Mouse (Mus musculus) T-helper 17 cell (primary cell): ENCODE measurements around the gene Paqr4.

Source experiments
- in situ Hi-C, 2 experiments: fragments of 300-600 bp; cut with MboI, MseI; formaldehyde crosslinking; loops; 1 replicate in 1 of 2; 2 replicates in 1 of 2; pipeline ENCODE4 v1.15.1; 2025; ENCODE audit warnings: high pct_unique_total_duplicates in 2 of 2

Paqr4 gene

DNA sequence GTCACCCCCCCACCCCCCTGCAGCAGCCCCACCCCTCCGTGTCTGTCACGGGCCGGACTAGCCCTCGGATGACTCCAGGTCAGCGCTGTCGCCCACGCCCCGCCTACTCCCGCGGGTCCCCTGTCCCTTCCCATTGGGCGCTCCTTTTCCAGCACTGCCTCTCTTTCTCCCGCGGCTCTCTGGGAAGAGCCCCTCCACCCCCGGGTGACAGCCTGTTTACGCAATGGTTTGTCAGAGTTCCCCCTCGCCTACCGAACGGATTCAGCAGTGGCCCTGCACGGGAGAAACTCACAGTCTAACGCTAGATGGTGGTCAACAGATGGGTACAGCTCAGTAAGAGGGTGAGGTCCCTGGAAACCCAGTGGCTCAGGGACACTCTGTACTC lies 13.9 kb downstream of the Paqr4 start:
- in situ Hi-C loops: no loop called here

DNA sequence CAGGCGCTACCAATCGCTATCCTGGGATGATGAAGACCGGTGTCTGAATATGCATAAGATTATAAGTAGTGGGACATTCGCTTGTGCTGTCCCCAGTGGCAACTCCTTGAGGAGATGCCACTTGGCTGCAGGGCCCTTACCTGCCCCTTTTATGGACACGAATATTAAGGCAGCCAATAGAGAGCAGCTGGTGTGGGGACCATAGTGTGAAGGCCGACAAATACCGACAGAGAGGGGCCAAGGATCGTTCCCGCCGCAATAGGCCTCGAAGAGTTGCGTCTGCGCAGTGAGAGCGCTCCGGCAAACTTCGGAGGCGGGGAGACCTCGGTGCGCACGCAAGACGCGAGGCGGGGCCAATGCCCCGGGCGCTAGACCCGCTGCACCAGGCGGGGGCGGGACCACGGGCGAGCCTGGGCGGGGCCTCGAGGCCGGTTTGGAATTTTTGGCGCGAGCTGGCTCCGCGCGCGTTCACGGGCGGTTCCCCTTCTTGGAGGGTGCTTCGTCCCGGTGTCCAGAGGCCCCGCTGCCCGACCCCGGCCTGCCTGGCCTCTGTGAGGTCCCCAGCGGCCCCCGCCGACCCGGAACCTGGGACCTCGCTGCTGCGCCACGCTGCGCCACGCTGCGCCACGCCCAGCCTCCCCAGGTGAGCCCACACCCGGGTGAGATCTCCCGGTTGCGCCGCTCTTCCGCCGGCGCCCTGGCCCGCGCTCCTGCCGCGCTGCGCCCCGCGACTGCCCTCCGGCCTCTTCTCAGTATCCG lies 14.5 kb downstream of the Paqr4 start, which contains the start of gene Pkmyt1:
Gene Pkmyt1 (plus strand): TSS at position 338 of the 759 bp plus-strand sequence.
- in situ Hi-C loops: no loop called here

DNA sequence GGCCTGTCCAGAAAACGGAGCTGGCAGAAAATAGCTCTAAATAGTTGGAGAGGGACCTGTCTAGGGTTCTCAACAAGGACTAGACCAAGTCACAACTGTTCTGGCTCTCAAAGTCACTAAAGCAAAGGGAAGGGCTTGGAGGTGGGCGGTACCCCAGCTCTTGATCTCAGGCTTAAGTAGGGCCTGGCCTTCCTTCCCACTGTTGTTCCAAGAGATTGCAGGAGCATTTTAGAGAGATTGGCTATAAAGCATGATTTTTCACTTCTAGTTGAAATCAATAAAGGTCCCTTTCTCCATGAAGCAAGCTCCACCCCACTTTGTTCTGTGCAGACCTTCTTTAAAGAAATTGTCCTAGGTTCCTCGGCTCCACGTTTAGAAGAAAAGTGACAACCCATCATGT lies 15.2 kb downstream of the Paqr4 start:
- in situ Hi-C loops: no loop called here

DNA sequence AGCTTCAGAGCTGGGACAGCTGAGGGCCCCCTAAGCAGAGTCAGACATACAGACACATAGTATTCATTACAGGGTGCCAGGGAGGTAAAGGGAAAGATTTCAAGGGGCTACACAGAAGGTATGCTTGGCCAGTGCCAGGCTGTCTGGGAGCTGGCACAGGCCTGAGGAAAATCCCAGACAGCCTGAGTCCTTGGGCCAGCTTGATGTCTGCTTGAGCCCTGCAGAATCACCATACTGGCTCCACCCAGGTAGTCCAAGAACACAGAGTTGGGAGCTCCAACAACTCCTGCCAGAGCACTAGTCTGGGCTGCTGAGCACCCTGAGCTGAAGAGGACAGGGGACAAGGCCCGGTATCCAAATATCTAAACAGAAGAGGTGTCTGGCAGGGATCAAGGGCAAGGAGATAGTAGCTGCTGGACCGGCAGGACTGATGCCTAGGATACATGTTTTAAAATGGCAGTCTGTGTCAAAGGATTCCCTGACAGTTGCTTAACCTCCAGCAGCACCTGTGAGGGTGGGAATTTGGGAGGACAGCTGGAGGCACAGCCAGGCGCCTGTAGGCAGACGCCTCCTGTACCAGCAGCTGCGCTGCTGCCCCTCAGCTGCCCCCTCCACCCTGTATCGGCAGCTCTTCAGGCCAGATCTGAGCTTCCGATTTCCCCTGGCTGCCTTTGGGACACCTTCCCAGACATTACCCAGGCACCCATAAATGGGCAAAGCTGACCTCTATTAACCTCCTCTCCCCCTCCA lies 18.1 kb downstream of the Paqr4 start, which contains the start of gene 1520401A03Rik:
Gene 1520401A03Rik (minus strand): TSS at position 408 of the 750 bp plus-strand sequence.
- in situ Hi-C loops: no loop called here

DNA sequence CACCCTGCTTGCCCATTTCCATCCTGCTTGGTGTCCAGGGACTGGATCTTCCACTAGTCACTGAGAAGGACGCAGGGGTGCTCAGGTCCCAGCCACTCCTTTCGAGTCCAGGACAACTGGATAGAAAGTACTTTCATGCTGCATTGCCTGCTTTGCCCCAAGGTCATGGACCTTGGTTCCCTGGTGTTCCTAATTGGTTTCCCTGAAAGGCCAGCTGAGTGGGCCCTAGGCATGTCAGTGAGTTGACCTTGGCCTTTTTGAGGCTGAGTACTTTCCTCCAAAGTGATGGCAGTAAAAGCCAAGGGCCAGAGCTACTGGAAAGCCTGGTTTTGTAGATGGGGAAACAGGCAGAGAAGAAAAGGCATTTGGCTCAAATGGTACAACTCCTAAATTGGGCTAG lies 18.8 kb downstream of the Paqr4 start:
- in situ Hi-C loops: no loop called here

DNA sequence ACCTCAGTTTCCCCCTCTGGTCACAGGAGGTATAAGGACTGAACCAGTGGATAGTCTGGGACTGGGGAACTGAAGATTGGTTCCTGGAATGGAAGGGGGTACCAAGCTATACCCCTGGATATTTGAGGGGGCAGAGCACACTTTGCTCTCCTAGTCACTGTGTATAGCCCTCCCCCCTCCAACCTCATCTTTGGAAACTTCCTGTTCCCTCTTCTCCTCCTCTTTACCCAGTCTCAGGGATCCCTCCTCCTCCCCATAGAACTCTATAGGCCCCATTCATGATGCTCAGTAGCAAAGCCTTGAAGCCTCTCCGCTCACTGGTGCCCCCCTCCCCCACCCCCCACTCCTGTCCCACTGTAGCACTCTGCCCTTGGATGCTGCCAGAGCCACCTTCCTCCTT lies 21.2 kb downstream of the Paqr4 start:
- in situ Hi-C loops: no loop called here

DNA sequence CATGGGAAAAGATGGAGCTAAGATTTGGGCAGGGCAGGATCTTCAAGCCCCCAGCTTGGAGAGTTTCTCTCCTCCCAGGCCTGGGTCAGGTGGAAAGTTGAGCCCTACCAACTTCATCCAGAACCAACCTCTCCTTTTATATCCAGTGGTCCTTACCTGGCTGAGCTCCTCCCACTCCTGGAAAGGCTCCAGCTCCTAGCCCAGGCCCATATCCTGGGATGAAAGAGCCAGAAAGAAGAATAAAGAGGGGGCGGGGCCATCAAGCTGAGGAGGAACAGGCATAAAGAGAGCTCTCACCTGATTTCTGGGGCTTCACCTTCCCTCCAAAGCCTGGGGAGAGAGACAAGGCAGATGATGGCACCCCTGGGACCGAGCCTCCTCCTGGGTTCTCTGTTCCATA lies 23.7 kb downstream of the Paqr4 start:
- in situ Hi-C loops: no loop called here

DNA sequence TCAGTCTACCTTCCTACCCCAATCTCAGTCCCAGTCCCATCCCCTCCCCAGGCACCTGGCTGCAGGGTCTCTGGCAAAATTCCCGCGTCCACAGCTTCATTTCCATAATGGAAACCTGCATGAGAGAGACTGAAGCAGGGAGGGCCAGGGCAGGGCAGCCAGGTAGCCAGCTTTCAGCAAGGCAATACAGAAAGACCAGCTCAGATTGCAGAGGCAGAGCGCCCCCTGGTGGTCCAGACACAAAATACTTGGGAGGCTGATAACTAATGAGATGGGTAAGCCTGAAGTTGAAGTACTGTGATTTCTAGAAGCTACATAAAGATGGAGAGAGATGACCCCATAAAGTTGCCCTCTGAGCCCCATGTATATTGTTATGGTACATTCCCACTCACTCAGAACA lies 34.5 kb downstream of the Paqr4 start:
- in situ Hi-C loops: loop anchor here (5.0 kb wide), 1 partner anchor 39 kb away; no protein-coding TSS in a partner anchor

DNA sequence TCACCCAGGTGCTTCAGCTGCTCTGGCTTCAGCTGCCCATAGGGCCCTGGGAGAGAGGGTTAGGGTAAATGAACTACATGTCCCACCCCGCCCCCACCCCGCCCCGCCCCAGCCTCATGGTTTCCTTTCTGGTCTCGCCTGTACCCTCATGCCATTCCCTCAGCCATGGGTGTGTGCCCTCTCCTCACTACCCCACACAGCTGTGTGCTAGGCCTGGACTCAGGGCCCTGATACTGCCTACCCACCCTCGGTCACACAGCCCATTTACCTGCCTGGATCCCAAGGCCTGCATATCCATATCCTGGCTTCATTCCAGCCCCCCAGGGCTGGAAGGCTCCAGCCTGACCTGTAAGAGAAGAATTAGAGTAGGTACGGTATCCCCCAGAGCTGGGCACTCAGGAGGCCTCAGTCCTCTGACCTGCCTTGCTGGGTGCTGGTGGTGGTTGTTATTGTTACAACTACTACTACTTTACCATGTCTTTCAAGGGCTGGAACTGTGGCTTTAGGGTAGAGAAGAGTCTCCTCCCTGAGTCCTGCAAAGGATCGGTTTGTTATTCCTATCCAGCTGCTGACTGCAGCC lies 35.1 kb downstream of the Paqr4 start:
- in situ Hi-C loops: loop anchor here (5.0 kb wide), 1 partner anchor 38 kb away; no protein-coding TSS in a partner anchor

DNA sequence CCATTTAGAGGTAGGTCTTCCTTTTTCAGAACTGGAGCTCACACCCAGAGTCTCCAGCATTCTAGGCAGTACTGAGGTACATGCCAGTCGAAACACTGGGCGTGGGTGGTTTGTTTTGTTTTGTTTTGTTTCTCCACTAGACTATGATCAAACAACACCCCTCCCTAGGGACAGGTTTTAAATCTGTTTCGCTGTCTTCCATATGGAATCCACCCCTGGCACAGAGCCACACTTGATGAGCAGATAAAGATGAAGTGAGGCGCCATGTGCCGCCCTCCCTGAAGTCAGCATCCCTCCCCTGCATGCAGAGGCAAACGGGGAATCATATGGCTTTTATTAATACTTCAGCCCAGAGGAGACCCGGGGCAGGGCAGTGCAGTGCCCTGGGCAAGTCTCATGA lies 35.9 kb downstream of the Paqr4 start:
- in situ Hi-C loops: loop anchor here (5.0 kb wide), 1 partner anchor 37 kb away; no protein-coding TSS in a partner anchor

DNA sequence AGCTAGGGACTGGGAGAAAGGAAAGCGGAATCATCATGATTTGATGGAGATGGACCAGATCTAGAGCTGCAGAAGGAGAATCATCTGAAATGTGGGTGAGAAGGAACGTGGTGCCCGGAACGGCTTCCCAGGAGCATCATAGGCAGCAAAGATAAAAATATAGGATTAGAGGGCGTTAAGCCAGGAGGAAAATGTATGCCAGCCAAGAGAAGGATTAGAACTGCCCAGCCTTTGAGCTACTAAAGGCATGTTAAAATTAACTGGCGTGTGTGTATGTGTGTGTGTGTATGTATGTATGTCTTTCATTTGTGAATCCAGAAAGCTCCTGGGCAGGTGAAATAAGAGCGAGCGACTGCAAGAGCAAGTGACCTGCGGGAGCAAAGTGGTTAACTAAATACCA lies 37.4 kb downstream of the Paqr4 start:
- in situ Hi-C loops: no loop called here

DNA sequence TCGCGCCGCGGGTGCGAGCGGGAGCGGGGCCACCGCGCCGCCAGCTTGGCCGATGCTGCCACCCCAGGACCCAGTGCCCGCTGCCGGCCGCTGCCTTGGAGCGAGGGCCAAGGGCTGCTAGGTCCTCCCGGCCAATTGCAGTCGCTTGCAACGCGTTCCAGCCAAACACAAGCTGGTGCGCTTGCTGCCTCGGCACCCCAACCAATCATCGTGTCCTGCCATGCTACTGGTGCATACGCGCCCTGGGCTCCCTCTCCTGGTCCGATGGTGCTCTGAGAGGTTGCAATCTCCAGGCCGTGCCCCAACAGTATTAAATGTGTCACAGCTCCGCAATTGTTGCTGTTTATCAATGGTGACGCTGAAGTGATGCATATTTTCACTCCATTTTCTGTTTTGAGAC lies 40.6 kb downstream of the Paqr4 start:
- in situ Hi-C loops: no loop called here

DNA sequence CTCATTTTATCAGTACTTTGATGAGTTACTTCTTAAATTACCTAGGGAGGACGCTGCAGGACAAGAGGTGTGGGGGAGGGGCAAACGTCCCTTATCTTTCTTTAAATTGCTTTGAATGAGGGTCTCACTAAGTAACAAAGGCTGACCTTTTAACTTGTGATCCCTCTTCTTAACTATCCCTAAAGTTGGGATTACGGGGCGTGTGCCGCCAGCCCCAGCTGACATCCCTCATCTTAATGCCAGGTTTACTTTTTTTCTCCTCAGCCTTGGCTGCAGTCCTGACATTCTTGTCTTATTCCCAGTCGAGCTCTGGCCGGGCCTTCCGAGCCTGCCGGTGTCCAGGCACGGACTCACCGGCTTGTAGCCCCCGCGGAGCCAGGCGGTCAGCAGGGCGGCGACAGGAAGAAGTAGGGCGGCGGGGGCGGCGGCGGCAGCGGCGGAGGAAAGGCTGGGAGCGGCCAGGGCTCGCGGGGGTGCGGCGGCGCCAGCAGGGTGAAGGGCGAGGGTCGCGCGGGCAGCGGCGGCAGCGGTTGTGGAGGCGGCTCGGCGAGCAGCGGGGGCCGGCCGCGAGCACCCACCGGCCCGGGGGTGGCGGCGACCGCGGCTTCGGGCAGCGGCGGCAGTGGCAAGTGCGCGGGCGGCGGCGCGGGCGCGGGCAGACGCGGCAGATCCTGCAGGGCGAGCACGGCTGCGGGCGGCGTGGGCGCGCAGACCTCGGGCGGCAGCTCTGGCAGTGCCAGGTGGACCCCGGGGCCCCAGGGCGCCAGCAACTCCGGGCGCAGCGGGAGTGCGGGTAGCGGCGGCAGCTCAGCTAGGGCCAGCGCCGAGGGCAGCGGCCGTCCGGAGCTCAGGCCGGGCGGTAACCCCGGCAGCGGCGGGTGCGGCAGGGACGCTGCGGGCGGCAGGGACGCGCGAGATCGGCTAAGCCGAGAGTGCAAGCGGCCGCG lies 41.3 kb downstream of the Paqr4 start:
- in situ Hi-C loops: no loop called here

DNA sequence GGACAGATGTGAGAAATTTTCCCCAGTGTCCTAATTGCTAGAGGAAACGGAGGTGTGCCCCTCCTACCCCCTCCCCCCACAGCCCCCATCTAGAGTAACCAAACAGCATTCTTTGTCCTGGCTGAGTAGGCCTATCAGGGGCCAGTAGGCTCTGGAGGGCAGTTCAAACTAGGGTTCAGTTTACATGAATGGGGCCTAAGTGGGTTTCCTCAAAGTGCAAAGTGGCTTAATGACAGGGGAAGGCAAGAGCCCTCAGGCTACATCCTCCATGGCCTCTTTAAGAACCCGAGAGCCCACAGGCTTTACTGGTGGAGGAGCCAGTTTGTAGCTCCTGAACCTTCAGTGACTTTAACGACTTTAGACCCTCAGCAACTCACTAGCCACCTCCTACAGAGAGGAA lies 44.9 kb downstream of the Paqr4 start:
- in situ Hi-C loops: no loop called here

DNA sequence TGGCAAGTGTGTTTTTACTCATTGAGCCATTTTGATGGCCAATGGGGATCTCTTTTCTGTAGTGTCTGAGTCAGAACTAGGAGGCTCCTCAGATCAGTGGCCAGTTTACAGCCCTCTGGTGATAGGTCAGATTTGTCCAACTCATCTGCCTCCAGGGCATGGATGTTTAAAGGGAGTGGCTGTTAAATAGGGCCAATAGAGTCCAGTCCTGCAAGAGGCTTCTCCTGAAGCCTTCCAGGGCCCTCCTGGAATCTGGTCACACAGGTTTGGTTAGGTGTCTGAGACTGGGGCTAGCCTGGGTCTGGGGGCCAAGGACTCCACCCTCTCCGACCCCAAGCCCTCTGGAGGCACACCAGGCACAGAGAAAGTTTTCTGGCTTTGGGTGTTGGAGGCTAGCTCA lies 46.2 kb downstream of the Paqr4 start:
- in situ Hi-C loops: no loop called here
